Mouse (Mus musculus) spleen, adult 2 months (tissue): ENCODE results near the gene Gm21083.
"Not testable (repeated sequence)": the region's sequence is repeated elsewhere in the genome, so short reads cannot be mapped to it uniquely, and the experiment has no call there.

Source experiments
- CTCF ChIP-seq: fragments of 200-500 bp; IDR thresholded peaks from 2 replicates; pipeline ENCODE4 v1.5.1; 2011; ENCODE audit warnings: mild to moderate bottlenecking, inconsistent platforms; ENCODE audit not compliant: insufficient read depth, insufficient read length, insufficient replicate concordance; ENCODE audit errors: extremely low read depth
- POLR2A ChIP-seq: fragments of 200-500 bp; IDR thresholded peaks from 2 replicates; pipeline ENCODE4 v1.6.1; 2011; ENCODE audit warnings: low read depth, low read length, inconsistent platforms

DNA sequence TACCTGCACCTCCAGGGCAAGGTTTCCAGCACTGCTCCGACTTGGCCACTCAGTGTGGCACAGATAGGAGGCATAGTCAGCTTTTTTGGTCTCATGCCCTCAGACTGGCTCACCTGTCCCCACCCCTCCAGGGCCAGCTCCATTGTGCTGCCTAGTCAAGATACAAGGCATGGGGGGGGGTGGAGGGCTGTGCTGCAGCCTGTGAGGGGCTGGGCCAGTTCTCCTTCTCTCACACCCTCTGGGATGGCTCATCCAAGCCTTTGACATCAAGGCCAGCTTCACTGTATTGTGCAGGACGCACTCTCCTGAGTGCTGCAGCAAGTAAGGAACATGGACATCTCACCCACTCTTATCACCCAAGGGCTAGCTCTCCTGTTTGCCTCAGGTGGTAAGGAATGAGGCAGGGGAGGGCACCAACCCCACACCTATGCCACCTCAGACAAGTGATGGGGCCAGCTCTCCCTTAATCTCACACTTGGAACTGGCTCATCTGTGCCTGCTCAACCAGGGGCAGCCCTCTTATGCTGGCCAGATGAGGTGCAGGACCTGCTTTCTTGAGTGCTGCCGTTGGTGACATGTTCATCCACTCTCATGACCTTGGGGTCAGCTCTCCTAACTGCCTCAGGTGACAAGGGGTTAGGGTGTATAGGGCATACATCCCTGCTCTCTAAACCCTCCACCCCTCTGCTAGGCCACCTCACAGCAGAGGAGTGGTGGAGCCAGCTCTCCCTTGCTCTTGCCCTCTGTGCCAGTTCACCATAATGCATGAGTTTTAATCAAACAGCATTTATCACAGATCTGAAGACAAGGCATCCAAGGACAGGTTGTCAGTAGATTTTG, 15.5 kb upstream of the Gm21083 start:
- not testable (repeated sequence) for TF ChIP-seq POLR2A, CTCF
